Mouse (Mus musculus) neural tube, embryonic 14.5 days (tissue): Measurements from ENCODE around the gene Ift140. TPM values are rescaled to one million over a fixed set of nuclear protein-coding genes. Genes with fewer than 3 reads are reported as not detected.
"Not testable (repeated sequence)": the region's sequence is repeated elsewhere in the genome, so short reads cannot be mapped to it uniquely, and the experiment has no call there.

ENCODE experiments used
- ATAC-seq: fragments of 200-750 bp; cut with Nextera tagmentation; 2 replicates; pipeline ENCODE4 v1.8.0; 2017; ENCODE audit warnings: low read depth, mild to moderate bottlenecking, moderate TSS enrichment, moderate library complexity
- H3K27ac ChIP-seq: fragments of 300-500 bp; sonication (generic); 2 replicates; pipeline ENCODE4 v1.5.1; 2014; ENCODE audit warnings: low read depth, mild to moderate bottlenecking, control low read depth, low read length, moderate library complexity, mixed read lengths
- H3K27me3 ChIP-seq: fragments of 300-500 bp; sonication (generic); 2 replicates; pipeline ENCODE4 v1.6.1; 2014; ENCODE audit warnings: low read length; ENCODE audit not compliant: control insufficient read depth, insufficient read depth
- H3K36me3 ChIP-seq: fragments of 300-500 bp; sonication (generic); 2 replicates; pipeline ENCODE4 v1.6.1; 2014; ENCODE audit warnings: low read length, mixed read lengths; ENCODE audit not compliant: control insufficient read depth, insufficient read depth
- H3K4me1 ChIP-seq: fragments of 300-500 bp; sonication (generic); 2 replicates; pipeline ENCODE4 v1.6.1; 2014; ENCODE audit warnings: low read length; ENCODE audit not compliant: control insufficient read depth, insufficient read depth
- H3K4me2 ChIP-seq: fragments of 300-500 bp; sonication (generic); 2 replicates; pipeline ENCODE4 v1.6.1; 2014; ENCODE audit warnings: mild to moderate bottlenecking, low read depth, low read length, control low read depth
- H3K4me3 ChIP-seq: fragments of 300-500 bp; sonication (generic); 2 replicates; pipeline ENCODE4 v1.5.1; 2014; ENCODE audit warnings: low read depth, low read length, control low read depth, mixed read lengths
- H3K9ac ChIP-seq: fragments of 300-500 bp; sonication (generic); replicated peaks from 2 replicates; pipeline ENCODE4 v1.6.1; 2014; ENCODE audit warnings: low read depth, mild to moderate bottlenecking, control low read depth, low read length, mixed read lengths
- H3K9me3 ChIP-seq: fragments of 300-500 bp; sonication (generic); 2 replicates; pipeline ENCODE4 v1.6.1; 2016; ENCODE audit warnings: low read length; ENCODE audit not compliant: control insufficient read depth
- WGBS: fragments of 180-500 bp; shearing (Covaris S2); extraction: QIAGEN DNeasy Blood & Tissue Kit; methylation state at CpG from one replicate; pipeline ENCODE4 v1.1.7; 2014; 5-methylcytosine and 5-hydroxymethylcytosine counted together
- polyA plus RNA-seq: library from polyadenylated mRNA; unstranded; fragments of >200 nt; fragmentation: Nextera tagmentation; extraction: Ambion mirVana; gene quantifications from 2 replicates; pipeline ENCODE4 v1.2.1, GENCODE M21; 2014

Gene Ift140
- polyA plus RNA-seq, 1 experiment from 2014 or later: 18.5 TPM

DNA sequence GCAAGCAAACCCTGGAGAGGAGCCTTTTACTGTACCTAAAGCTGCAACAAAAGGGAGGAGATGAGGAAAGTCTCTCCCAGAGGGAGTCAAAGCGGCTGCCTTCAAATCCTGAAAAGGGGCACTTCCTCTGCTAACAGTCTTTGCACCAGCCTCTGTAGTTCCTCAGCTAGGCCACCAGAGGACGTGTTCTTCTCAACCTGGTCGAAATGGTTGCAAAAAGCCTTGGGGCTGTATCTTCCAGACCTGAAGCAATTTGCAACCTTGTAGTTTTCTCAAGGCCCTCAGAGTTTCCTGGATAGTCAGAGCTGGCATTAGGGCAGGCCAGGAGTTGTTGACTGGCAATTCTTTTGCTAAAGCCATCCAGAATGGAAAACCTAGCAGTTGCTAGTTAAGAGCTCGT is 101.4 kb downstream of the Ift140 start:
- Histone ChIP-seq H3K27me3 (no peaks in the 10 kb centered on the region), H3K36me3 (0 out of 2 replicates have a peak, but pooled peaks cover 4% of the 10 kb centered on the region), H3K4me3 (no peak overlapping the region), H3K4me2 (no peak overlapping the region), H3K9me3 (no peaks in the 10 kb centered on the region), H3K9ac (no peak overlapping the region), H3K4me1 (peaks cover 8% of the 10 kb centered on the region), H3K27ac (no peak overlapping the region)
- whole genome bisulfite sequencing: 35% methylated on average over 4 of the region's 4 CpGs
- no peak for ATAC-seq

DNA sequence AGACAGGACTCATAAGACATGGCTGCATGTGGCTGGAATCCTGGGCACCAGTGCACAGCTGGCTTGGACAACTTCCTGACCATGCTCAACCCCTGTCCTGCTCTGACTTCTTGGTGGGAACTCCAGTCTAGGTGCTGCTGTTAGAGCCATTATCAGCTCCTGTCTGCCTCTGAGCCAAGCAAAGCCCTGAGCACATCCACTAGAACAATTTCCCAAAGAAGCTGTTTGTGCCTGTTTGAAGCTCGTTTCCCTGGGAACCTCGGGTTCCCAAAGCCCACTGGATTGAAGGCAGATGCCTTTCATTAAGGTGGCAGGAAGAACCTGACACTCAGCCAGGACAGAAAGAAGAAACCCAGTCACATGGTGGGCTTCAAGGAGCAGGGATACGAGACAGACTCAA is 104.5 kb downstream of the Ift140 start, which contains the start of gene Ptx4:
Gene Ptx4, plus strand, starts transcription at position 355 of the 400 bp plus-strand sequence.
- no peak for ATAC-seq
- Histone ChIP-seq H3K4me2 (no peak within 1 kb of the TSS), H3K9me3 (no peaks in the 10 kb centered on the region), H3K27ac (no peak within 1 kb of the TSS), H3K36me3 (no peaks in the 10 kb centered on the region), H3K9ac (no peak within 1 kb of the TSS), H3K4me3 (no peak within 1 kb of the TSS), H3K27me3 (no peaks in the 10 kb centered on the region), H3K4me1 (peaks cover 3% of the 10 kb centered on the region; the same call in 1 of the 2 replicates)
- WGBS: 52% methylated on average over 3 of the region's 3 CpGs

DNA sequence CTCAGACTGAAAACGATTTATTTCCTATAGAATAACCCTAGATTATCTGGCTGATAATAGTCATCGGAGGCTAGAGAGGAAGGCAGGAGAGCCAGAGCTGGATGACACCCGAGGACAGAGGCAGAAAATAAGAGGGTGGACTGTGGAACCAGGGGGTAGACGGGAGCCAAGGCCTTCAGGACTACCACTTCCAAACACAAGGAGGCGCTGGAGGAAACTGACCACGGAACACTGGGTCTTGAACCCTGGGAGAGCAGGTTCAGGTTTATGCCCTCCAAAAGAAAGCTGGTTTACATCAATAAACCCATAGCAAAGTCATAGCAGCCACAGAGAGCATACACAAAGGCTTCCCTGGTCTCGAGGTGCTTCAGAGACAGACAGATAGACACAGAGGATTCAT is 108.1 kb downstream of the Ift140 start:
- Histone ChIP-seq H3K4me3 (no peak overlapping the region), H3K27ac (no peak overlapping the region), H3K9ac (no peak overlapping the region), H3K36me3 (no peaks in the 10 kb centered on the region), H3K4me1 (no peaks in the 10 kb centered on the region), H3K27me3 (no peaks in the 10 kb centered on the region), H3K9me3 (no peaks in the 10 kb centered on the region), H3K4me2 (no peak overlapping the region)
- no peak for ATAC-seq
- WGBS: 32% methylated on average over 7 of the region's 7 CpGs

DNA sequence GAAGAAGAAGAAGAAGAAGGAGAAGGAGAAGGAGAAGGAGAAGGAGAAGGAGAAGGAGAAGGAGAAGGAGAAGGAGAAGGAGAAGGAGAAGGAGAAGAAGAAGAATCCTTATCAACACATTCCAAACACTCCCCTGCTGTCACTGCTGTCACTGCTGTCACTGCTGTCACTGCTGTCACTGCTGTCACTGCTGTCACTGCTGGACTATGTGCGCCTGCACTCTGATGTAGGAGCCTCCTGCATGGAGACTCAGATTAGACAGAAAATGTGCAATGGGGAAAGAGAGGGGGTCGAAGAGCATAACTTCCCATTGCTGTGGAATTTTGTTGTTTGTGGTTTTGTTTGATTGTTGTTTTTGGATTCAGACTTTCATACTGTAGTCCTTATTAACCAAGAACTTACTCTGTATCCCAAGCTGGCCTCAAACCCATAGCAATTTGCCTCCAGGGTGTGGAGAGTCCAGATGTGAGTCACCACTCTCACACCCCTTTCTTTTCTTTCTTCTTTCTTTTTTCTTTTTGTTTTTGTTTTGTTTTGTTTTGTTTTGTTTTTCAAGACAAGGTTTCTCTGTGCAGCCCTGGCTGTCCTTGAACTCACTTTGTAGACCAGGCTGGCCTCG is 109.7 kb downstream of the Ift140 start:
- ATAC-seq, H3K27ac ChIP-seq, H3K36me3 ChIP-seq, H3K4me2 ChIP-seq, H3K9ac ChIP-seq, H3K9me3 ChIP-seq, H3K27me3 ChIP-seq, H3K4me3 ChIP-seq, H3K4me1 ChIP-seq: not testable (repeated sequence)
- 87% methylated on average over 3 of the region's 3 CpGs for WGBS

DNA sequence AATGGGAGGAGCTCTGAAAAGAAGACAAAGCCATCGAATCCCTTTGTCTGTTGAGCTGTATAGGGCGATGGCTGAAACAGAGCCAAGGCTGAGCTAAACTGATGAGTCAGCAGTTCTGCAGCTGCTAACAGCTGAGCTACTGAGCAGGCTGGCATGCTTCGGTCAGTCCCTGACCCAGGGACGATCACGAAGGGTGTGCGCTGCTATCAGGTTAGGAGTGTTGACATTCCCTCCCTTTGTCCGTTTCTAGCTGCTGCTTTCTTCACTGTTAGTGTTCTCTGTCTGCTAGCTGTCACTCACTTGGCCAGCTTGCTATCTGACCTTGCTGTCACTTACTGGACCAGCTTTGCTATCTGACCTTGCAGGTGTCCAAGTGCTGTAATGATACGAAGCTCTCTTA is 111.2 kb downstream of the Ift140 start:
- Histone ChIP-seq H3K4me3 (no peak overlapping the region), H3K27ac (no peak overlapping the region), H3K4me2 (no peak overlapping the region), H3K36me3 (no peaks in the 10 kb centered on the region), H3K27me3 (no peaks in the 10 kb centered on the region), H3K4me1 (no peaks in the 10 kb centered on the region), H3K9me3 (no peaks in the 10 kb centered on the region), H3K9ac (no peak overlapping the region)
- ATAC-seq: no peak; the same call in 1 of the 2 replicates
- 63% methylated on average over 8 of the region's 8 CpGs for WGBS

DNA sequence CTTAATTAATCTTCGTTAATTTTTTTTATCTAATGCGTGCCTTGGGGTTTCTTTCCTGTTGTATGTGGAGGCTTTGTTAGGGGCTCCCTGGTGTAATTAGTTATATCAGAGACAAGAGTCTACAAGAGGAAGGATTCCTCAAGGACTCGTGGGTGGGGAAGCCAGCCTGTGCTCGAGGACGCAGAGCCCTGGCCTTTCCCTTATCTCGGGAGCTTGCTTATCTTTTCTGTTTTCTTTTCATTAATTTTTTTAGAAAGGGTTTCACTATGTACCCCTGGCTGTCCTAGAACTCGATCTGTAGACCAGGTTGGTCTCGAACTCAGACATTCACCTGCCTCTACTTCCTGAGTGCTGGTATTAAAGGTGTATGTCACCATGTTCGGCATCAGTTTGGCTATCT is 111.8 kb downstream of the Ift140 start:
- Histone ChIP-seq H3K9me3 (no peaks in the 10 kb centered on the region), H3K4me2 (no peak overlapping the region), H3K9ac (no peak overlapping the region), H3K36me3 (no peaks in the 10 kb centered on the region), H3K27ac (no peak overlapping the region), H3K27me3 (no peaks in the 10 kb centered on the region), H3K4me3 (no peak overlapping the region), H3K4me1 (no peaks in the 10 kb centered on the region)
- ATAC-seq: no peak
- whole genome bisulfite sequencing: 81% methylated on average over 9 of the region's 9 CpGs

DNA sequence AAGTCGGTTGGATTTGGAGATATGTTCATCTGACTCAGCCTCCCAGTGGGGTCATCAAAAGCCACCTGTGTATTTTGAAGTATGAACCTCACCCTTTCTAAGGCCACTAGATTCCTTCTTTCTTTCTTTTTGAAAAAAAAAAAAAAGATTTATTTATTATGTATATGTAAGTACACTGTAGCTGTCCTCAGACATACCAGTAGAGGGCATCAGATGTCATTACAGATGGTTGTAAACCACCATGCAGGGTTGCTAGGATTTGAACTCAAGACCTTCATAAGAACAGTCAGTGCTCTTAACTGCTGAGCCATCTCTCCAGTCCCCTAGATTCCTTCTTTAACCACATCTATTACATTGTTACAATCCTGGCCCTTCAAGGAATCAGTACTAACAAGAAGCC is 114.2 kb downstream of the Ift140 start:
- Histone ChIP-seq H3K4me1 (peaks cover 9% of the 10 kb centered on the region), H3K4me3 (no peak overlapping the region), H3K27ac (no peak overlapping the region), H3K36me3 (no peaks in the 10 kb centered on the region), H3K9ac (no peak overlapping the region), H3K9me3 (no peaks in the 10 kb centered on the region), H3K27me3 (no peaks in the 10 kb centered on the region), H3K4me2 (no peak overlapping the region)
- WGBS: 93% methylated on average over 1 of the region's 1 CpGs
- ATAC-seq: no peak

DNA sequence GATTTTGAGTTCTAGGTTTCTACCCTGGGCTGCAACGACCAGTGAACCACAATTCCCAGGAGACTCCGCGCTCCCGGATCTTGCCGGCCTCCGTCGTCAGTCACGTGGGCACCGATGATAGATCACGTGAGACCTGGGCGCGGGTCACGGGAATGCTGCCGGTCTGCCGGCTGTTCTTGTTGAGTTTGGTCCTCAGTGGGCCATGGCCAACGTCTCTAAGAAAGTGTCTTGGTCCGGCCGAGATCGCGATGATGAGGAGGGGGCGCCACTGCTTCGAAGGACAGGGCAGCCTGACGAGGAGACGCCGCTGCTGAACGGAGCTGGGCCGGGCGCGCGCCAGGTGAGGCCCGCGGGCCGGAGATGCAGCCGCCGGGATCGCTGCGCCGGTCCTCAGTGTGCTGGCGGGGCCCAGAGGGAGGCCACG is 117.4 kb downstream of the Ift140 start, which contains the start of gene Clcn7:
Gene Clcn7, plus strand, starts transcription at position 117 of the 424 bp plus-strand sequence.
- no peaks in the 10 kb centered on the region for H3K27me3 ChIP-seq
- peak within 1 kb of the TSS; percentile 60 for H3K4me2 ChIP-seq
- H3K36me3 ChIP-seq: no peaks in the 10 kb centered on the region
- no peaks in the 10 kb centered on the region for H3K9me3 ChIP-seq
- H3K4me3 ChIP-seq: peak within 1 kb of the TSS; percentile 95
- peaks cover 9% of the 10 kb centered on the region for H3K4me1 ChIP-seq
- peak within 1 kb of the TSS; percentile 73 for H3K9ac ChIP-seq
- ATAC-seq: peak; percentile 95
- H3K27ac ChIP-seq: peak within 1 kb of the TSS; percentile 62; the same call in 1 of the 2 replicates
- under 1% methylated on average over 40 of the region's 40 CpGs for WGBS

DNA sequence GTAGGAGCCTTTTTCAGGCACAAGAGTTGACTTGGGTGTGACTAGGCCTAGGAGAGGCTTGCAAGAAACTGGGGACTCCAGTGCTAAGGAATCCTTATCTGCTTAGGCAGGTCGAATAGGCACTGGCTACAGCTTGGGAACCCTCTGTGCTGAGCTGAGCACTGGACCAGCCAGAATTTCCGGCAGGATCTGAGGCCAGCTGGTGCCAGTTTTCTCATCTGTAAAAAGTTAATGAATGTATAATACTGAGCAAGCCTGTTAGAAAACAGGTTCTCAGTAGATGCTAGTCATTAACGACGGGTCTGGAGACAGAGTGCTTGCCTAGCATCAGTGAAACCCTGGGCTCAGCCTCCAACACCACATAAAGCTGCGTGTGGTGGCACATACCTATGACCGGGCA is 119.7 kb downstream of the Ift140 start:
- Histone ChIP-seq H3K9me3 (no peaks in the 10 kb centered on the region), H3K9ac (no peak overlapping the region), H3K4me3 (no peak overlapping the region), H3K27me3 (no peaks in the 10 kb centered on the region), H3K36me3 (no peaks in the 10 kb centered on the region), H3K4me2 (no peak overlapping the region), H3K27ac (no peak overlapping the region), H3K4me1 (peaks cover 9% of the 10 kb centered on the region)
- no peak for ATAC-seq
- WGBS: 86% methylated on average over 6 of the region's 6 CpGs
